Mouse (Mus musculus): ENCODE results near the gene 9530068E07Rik. TPM values are rescaled to one million over a fixed set of nuclear protein-coding genes. Genes with fewer than 3 reads are reported as not detected.

The 9530068E07Rik gene
- 75.4 and 85.9 TPM in 2 replicates for total RNA-seq (2012; rRNA removed)
- 10 to 100 TPM in 1 of 2 experiments, not detected in 1; 75.7 TPM for polyA plus RNA-seq (2012; ENCODE audit: insufficient read depth in 1 of 2, insufficient read length in 2 of 2, low read depth in 1 of 2, low replicate concordance in 2 of 2, missing spikeins in 1 of 2)

- Histone ChIP-seq H3K9me3 (replicated peaks; ENCODE audit: insufficient read depth, low read length) (no peaks in the 10 kb centered on the region), H3K79me2 (ENCODE audit: control insufficient read depth, insufficient read depth, low read length, poor library complexity) (peaks cover 39% of the 10 kb centered on the region), H3K27me3 (ENCODE audit: control insufficient read depth in 1 of 2, insufficient read depth in 2 of 2, low read length in 2 of 2) (no peaks in the 10 kb centered on the region), H3K27ac (ENCODE audit: control insufficient read depth, low read depth, low read length) (peak within 1 kb of the TSS; percentile 60), H3K9ac (ENCODE audit: control insufficient read depth, low read depth, low read length, poor library complexity, severe bottlenecking) (peak within 1 kb of the TSS; percentile 94), H3K4me1 (ENCODE audit: control insufficient read depth in 1 of 2, insufficient read depth in 2 of 2, low read length in 2 of 2) (peaks cover 0 to 3% of the 10 kb centered on the region in 2 experiments; a peak in 2 of 4 replicates), H3K36me3 (ENCODE audit: control insufficient read depth in 1 of 2, insufficient read depth in 2 of 2, low read length in 2 of 2) (peaks cover 0 to 10% of the 10 kb centered on the region in 2 experiments; a peak in 3 of 4 replicates), H3K4me3 (ENCODE audit: control insufficient read depth in 1 of 2, insufficient read depth in 1 of 2, low read depth in 2 of 2, low read length in 2 of 2) (peak within 1 kb of the TSS; percentile 88 to 90)
- DNase-seq (ENCODE audit: low read depth, low spot score): peak; percentile 99
- TF ChIP-seq ZC3H11A (IDR thresholded peaks at IDR 0.05; ENCODE audit: low read depth, low read length) (no peak), HCFC1 (IDR thresholded peaks at IDR 0.05; ENCODE audit: low read depth, low read length) (peak; percentile 89), MAZ (IDR thresholded peaks at IDR 0.05; ENCODE audit: low read depth, low read length) (peak; percentile 74; the same call in 1 of the 2 replicates), TBP (IDR thresholded peaks at IDR 0.05; ENCODE audit: low read depth, low read length) (peak; percentile 73), NRF1 (IDR thresholded peaks at IDR 0.05; ENCODE audit: insufficient read depth, low read depth, low read length, poor library complexity, severe bottlenecking) (peak; percentile 81), NELFE (IDR thresholded peaks at IDR 0.05; ENCODE audit: low read depth, low read length) (peak; percentile 97), UBTF (IDR thresholded peaks at IDR 0.05; ENCODE audit: borderline replicate concordance, insufficient read depth, low read depth, low read length) (0 out of 2 replicates have a peak, but pooled peaks have one; percentile 50), CHD1 (IDR thresholded peaks at IDR 0.05; ENCODE audit: low read depth, low read length) (no peak), TAL1 (IDR thresholded peaks at IDR 0.05; ENCODE audit: low read length) (no peak), MAX (IDR thresholded peaks at IDR 0.05; ENCODE audit: low read length) (no peak; the same call in 1 of the 2 replicates), ETS1 (IDR thresholded peaks at IDR 0.05; ENCODE audit: low read depth, low read length) (peak; percentile 54; the same call in 1 of the 2 replicates), USF2 (IDR thresholded peaks at IDR 0.05; ENCODE audit: borderline replicate concordance in 1 of 2, insufficient read depth in 1 of 2, low read depth in 1 of 2, low read length in 2 of 2) (no peak), SIN3A (IDR thresholded peaks at IDR 0.05; ENCODE audit: low read length) (peak; percentile 88), MXI1 (IDR thresholded peaks at IDR 0.05; ENCODE audit: low read depth, low read length) (peak; percentile 93), CTCF (IDR thresholded peaks at IDR 0.05 in 2 of 3, conservative IDR thresholded peaks at IDR 0.05 in 1 of 3; ENCODE audit: control insufficient read depth in 1 of 3, insufficient read depth in 1 of 3, low read depth in 2 of 3, low read length in 3 of 3, poor library complexity in 1 of 3, severe bottlenecking in 1 of 3) (no peak), JUND (IDR thresholded peaks at IDR 0.05; ENCODE audit: low read depth, low read length) (no peak; the same call in 1 of the 2 replicates), CHD2 (IDR thresholded peaks at IDR 0.05; ENCODE audit: low read length) (no peak), MYB (IDR thresholded peaks at IDR 0.05; ENCODE audit: low read depth, low read length) (no peak), ZKSCAN1 (IDR thresholded peaks at IDR 0.05; ENCODE audit: low read depth, low read length) (no peak), POLR2AphosphoS5 (IDR thresholded peaks at IDR 0.05; ENCODE audit: borderline replicate concordance, low read depth, low read length) (no peak), ELF1 (IDR thresholded peaks at IDR 0.05; ENCODE audit: low read depth, low read length) (0 out of 2 replicates have a peak, but pooled peaks have one; percentile 47), RAD21 (IDR thresholded peaks at IDR 0.05; ENCODE audit: low read depth, low read length) (no peak), TCF12 (IDR thresholded peaks at IDR 0.05; ENCODE audit: low read depth, low read length) (peak; percentile 57), GABPA (IDR thresholded peaks at IDR 0.05; ENCODE audit: low read depth, low read length) (no peak), MEF2A (IDR thresholded peaks at IDR 0.05; ENCODE audit: extremely low read depth, insufficient replicate concordance, low read depth, low read length, poor library complexity, severe bottlenecking) (no peak), RCOR1 (IDR thresholded peaks at IDR 0.05; ENCODE audit: low read depth, low read length) (0 out of 2 replicates have a peak, but pooled peaks have one; percentile 15), ZMIZ1 (IDR thresholded peaks at IDR 0.05; ENCODE audit: low read depth, low read length) (peak; percentile 94; the same call in 1 of the 2 replicates), KAT2A (conservative IDR thresholded peaks at IDR 0.05; ENCODE audit: low read depth, low read length) (peak; percentile 60; the same call in 1 of the 2 replicates), GATA1 (IDR thresholded peaks at IDR 0.05; ENCODE audit: low read depth, low read length) (no peak), EP300 (IDR thresholded peaks at IDR 0.05; ENCODE audit: low read depth in 1 of 2, low read length in 2 of 2) (no peak), USF1 (IDR thresholded peaks at IDR 0.05; ENCODE audit: low read depth, low read length) (no peak), ZNF384 (IDR thresholded peaks at IDR 0.05; ENCODE audit: low read depth, low read length) (peak; percentile 98), MAFK (IDR thresholded peaks at IDR 0.05; ENCODE audit: borderline replicate concordance, low read depth, low read length) (no peak), POLR2A (IDR thresholded peaks at IDR 0.05; ENCODE audit: control insufficient read depth in 1 of 2, insufficient read depth in 1 of 2, low read depth in 1 of 2, low read length in 2 of 2, poor library complexity in 1 of 2) (peak; percentile 97 to 99), SMC3 (IDR thresholded peaks at IDR 0.05; ENCODE audit: low read depth, low read length) (no peak)
These were observed at the start of gene 9530068E07Rik for GRCm38 (mm10) chr11:52395940-52396596. Gene 9530068E07Rik, plus strand, starts transcription at chr11:52396428.

All from MEL (cell line).